Mouse (Mus musculus) left cerebral cortex, postnatal 10 days (tissue): ENCODE results near the gene Mllt1. TPM values are rescaled to one million over a fixed set of nuclear protein-coding genes. Genes with fewer than 3 reads are reported as not detected.

Source experiments
- DNase-seq, 2 experiments: peaks; one replicate each; pipeline ENCODE4 v3.0.0; 2021 to 2022; ENCODE audit warnings: low spot score in 2 of 2, mixed read lengths in 1 of 2; ENCODE audit errors: extremely low spot score in 1 of 2
- intact Hi-C: fragments of 180-260 bp; cut with DNase I; formaldehyde crosslinking; loops from one replicate; pipeline ENCODE4 v1.15.1; 2025
- total RNA-seq, 2 experiments: library from RNA; stranded (reverse); gene quantifications; 2 replicates each; pipeline ENCODE4 v1.2.3; 2021

The Mllt1 gene
- total RNA-seq, 2 experiments from 2014 or later = 66.2 to 78.3 TPM

DNA sequence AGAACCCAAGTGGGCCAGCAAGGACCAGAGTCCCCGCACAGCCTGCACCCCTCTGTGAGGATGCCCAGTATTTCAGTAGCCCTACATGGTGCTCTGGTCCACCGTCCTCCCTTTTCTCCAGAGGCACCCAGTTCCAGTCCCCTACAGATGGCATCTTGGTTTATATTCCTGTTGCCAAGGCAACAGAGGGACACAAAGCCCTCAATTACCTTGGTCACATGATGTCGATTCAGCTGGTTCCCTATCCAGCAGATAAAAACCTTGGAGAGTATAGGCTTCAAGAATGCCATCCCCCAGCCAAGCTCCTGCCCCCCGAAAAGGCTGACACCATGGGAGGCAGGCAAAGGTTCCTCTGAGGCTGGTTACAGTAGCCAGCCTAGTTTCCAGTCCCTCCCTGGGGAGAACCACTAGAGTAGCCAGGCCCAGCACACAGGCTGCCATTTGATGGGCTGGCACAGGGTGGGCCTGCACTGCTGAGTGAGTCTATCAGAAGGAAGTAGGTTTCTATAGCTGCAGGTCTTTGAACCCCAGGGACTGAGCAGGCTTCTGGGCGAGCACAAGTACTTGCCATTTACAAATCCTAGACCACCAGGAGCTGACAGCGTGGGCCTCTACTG, 38.6 kb downstream of the Mllt1 start:
- intact Hi-C loops = loop anchor here (1.0 to 5.0 kb wide), 2 partner anchors 39 to 91 kb away; partner anchors contain the start of gene Mllt1
- peak in 1 of 2 experiments; percentile 46 for DNase-seq

DNA sequence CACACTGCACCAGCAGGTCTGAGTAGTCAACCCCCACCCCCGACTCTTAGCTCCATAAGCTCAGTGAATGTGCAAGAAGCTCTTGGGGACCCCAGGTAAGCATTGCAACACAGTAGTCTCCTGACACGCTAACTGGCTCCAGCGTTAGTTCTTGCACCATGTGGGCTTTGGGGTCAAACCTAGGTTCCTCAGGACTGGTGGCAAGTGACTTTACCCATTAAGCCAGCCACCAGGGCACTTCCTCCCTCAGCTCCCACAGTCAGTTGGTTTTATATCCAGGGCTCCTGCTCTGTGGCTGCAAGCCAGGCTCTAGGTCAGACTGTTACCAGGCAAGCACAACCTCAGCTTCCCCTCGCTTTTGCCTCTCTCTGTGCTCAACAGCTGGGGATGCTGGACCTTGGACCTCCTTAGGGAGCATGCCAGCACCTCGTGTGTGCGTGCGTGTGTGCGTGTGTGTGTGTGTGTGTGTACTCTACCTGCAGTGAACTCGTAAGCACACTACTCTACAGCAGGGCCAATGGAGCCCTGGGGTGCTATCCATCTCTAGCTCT, 39.8 kb downstream of the Mllt1 start:
- DNase-seq = no peak
- intact Hi-C loops = loop anchor here (5.0 kb wide), 1 partner anchor 92 kb away; no protein-coding TSS in a partner anchor

- intact Hi-C loops = no loop called here
Observed at GRCm38 (mm10) chr17:56890018-56890417, 45.2 kb downstream of the Mllt1 start.

DNA sequence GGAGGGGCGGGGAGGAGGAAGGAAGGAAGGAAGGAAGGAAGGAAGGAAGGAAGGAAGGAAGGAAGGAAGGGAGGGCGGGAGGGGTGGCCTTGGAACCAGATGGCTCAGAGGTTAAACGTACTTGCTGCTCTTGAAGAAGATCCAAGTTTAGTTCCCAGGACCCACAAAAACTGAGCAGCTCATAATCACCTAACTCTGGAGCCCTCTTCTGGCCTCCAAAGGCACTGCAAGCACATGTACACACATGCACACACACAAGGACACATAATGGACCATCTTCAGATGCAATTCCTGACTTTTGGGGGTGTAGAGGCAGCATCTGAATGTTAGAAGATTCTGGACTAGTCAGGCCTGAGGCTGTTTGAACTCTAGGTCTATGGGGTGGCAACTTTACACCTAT, 47.2 kb downstream of the Mllt1 start:
- intact Hi-C loops = no loop called here
- DNase-seq = no peak

More at GRCm38 (mm10) chr17:56890018-56890417, 45.2 kb downstream of the Mllt1 start:
- DNase-seq = no peak

DNA sequence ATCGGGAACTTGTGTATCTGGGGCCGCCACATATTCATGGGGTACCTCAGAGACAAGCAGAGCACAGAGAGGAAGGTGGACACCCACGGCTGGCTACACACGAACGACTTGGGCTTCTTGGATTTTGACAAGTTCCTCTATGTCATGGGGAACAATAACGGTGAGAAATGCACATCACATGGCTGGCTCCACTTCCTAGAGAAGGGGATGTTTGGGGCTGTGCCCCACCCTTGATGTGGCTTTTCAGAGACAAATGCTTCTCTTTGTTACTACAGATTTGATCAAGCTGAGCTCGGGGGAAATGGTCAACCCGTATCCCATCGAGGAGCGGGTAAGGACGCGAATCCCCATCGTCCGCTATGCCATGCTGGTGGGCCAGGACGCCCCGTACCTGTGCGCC, 50.4 kb downstream of the Mllt1 start:
- intact Hi-C loops = no loop called here
- no peak for DNase-seq

GRCm38 (mm10) chr17:56884331-56884730, 50.9 kb downstream of the Mllt1 start:
- intact Hi-C loops = no loop called here
- DNase-seq = no peak

DNA sequence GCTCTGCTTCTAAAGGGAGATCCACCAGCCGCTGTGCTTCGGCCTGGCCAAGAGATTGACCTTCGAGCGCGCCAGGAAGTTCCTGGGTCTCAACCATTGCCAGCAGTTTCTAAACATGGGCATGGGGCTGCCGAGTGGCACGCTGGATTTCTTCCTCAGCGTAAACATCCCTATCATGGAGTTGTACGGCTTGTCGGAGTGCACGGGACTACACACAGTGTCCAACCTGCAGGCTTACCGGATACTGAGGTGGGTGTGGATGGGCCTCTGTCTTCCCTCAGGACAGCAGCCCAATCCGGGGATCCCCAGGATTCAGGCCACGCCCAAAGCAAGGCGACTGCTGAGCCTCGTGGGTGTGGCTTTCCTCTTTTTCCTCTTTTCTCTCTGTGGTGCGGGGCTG, 51.6 kb downstream of the Mllt1 start:
- intact Hi-C loops = no loop called here

DNA sequence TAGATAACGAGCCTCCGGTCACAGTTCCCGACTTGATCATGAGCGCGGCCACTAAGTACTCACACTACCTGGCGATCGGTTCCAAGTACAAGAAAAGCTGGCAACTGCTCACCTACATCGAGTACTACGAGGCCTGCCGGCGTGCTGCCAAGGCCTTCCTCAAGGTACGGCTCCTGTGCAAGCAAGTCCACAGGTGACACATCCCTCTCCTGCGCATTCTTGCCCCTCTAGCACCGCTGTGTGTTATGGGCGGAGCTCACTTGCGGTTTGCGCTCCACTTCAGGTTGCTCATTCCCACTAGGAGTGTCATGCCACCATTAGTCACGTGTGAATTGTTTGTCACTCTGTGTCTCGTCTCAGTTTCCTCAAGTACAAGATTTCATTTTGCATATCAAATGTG, 57.8 kb downstream of the Mllt1 start:
- DNase-seq = no peak
- intact Hi-C loops = no loop called here

More for the DNA sequence above, 51.6 kb downstream of the Mllt1 start:
- no peak for DNase-seq

DNA sequence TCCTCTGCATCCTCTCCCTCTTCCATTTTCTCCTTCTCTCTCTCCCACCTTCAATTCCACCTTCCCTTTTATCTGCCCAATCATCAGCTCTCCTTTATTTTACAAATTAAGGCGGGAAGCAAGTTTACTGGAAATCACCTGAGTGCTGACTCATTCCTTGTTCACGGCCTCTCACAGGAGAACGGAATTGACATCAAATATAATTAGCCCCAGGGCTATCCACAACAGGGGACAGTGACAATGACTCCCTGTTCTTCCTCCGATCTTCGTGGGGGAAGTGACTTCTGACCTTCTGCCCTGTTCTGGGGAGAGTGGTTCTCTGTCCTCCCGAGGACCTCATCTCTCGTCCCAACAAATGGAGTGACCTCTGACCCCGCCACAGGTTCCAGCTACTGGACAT, 58.2 kb downstream of the Mllt1 start:
- intact Hi-C loops = no loop called here
- DNase-seq = no peak

DNA sequence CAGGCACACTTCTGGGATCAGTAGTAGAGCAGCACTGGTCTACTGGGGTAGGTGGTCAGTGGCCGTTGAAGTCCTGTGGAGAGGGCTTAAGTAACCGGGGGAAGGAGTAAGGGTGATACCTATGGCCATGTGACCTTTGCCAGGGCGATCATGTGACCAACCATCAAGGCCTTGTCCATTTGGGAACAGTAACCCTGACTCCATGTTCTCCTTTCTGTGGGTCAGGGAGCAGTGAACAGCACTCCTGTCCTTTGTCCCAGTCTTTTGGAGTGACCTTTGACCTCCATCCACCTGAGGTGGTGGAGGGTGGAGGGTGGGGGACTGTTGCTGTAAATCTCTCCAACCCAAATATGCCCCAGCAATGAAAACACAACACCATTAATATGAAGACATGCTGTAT, 58.8 kb downstream of the Mllt1 start:
- intact Hi-C loops = no loop called here
- DNase-seq = no peak

GRCm38 (mm10) chr17:56874936-56875651, 60.1 kb downstream of the Mllt1 start, which contains the start of gene 1700061G19Rik:
Gene 1700061G19Rik, plus strand, starts transcription at chr17:56875477.
- intact Hi-C loops = no loop called here
- no peak for DNase-seq

DNA sequence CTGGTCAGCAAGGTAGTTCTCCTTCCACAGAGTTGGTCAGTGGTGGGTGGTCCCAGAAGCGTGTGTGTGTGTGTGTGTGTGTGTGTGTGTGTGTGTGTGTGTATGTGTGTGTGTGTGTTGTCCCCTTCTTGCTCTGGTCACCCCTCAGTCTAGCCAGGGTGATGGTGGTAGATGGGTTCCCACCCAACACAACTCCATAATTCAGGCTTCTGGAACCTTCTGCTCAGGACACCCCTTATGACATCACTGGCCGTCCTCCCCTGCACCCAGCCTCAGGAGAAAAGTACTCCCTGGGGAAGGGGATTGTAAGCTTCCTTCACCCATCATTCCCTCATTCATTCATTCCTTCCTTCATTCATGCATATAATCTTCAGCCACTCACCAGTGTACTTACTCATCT, 61.0 kb downstream of the Mllt1 start, which contains the start of gene Acsbg2:
Gene Acsbg2, minus strand, starts transcription at position 211 of the 400 bp plus-strand sequence.
- no peak for DNase-seq
- intact Hi-C loops = no loop called here

DNA sequence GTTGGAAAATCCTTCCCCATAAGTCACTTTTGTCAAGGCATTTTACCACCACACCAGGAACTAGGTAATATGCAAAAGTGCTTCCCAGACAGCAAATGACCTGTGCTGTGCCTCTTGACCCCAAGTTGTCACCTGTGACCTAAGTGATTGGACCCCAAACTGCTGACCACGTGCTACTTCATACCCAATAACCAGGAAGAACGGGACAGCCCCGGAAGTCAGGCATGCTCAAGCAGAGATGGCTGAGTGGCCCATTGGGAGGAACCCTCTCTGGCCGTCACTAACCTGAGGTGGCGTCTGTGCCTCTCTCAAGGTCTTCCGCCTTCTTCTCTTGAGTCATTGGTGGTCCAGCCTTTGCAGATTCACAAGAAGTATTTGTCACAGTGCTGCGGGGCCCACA, 62.7 kb downstream of the Mllt1 start:
- intact Hi-C loops = no loop called here
- DNase-seq = no peak

DNA sequence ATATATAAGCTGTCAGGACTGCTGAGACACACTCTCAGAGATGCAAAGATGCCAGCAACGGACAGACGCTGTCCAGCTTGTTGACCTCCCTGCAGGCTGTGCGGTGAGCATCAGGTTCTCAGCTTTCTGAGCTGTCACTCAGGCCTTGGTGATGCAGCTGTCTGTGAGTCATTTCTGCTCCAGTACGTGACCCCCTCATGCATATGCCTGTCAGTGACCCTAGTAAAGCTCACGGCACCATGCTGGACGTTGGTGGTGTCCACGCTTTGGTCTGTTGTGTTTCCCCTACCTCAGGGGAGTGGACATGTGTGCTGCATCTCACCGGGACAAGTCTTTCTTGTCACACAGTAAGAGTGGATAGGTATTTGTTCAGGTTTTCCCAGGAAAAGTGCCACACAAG, 63.4 kb downstream of the Mllt1 start:
- intact Hi-C loops = no loop called here
- DNase-seq = no peak

GRCm38 (mm10) chr17:56870287-56870953, 64.8 kb downstream of the Mllt1 start:
- intact Hi-C loops = no loop called here
- no peak for DNase-seq

GRCm38 (mm10) chr17:56869481-56869977, 65.7 kb downstream of the Mllt1 start:
- intact Hi-C loops = no loop called here
- DNase-seq = no peak

- no peak for DNase-seq
- intact Hi-C loops = no loop called here
Observed at GRCm38 (mm10) chr17:56866071-56866470, 69.1 kb downstream of the Mllt1 start.

GRCm38 (mm10) chr17:56861197-56861596, 74.0 kb downstream of the Mllt1 start:
- no peak for DNase-seq
- intact Hi-C loops = no loop called here

- intact Hi-C loops = no loop called here
- no peak for DNase-seq
Observed at GRCm38 (mm10) chr17:56858922-56859321, 76.3 kb downstream of the Mllt1 start.
